Mouse (Mus musculus): ENCODE data around the gene Txndc8. TPM values are rescaled to one million over a fixed set of nuclear protein-coding genes. Genes with fewer than 3 reads are reported as not detected.

Gene Txndc8
- total and polyA plus RNA-seq, 3 experiments = not detected

DNA sequence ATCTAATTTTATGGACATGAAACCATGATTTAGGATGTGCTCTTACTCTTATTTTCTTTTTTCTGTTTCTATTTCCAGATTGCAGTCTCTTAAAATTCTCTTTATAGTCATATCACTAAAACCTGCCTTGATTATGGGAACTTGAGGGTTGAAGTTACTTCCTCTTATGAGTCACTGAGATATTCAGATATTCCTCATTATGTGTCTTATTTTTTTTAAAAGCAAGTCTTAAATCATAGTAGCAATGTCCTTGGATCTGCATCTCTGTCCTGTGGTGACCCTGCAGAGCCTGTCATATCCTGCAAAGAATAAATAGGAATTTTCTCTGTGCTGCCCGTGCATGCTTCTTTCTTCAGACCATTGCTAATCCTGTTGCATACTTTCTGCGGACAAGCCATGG, 31.2 kb upstream of the Txndc8 start:
- no peak for TF ChIP-seq CTCF (IDR thresholded peaks at IDR 0.05; ENCODE audit: low read depth, low read length)
- TF ChIP-seq POLR2AphosphoS5 (IDR thresholded peaks at IDR 0.05; ENCODE audit: insufficient replicate concordance, low read depth, low read length) = no peak
- TF ChIP-seq GATA2 (IDR thresholded peaks at IDR 0.05; ENCODE audit: borderline replicate concordance, low read depth, low read length) = no peak
- TF ChIP-seq TAL1 (conservative IDR thresholded peaks at IDR 0.05; ENCODE audit: low read depth, low read length) = no peak
- no peak for TF ChIP-seq GATA1 (IDR thresholded peaks at IDR 0.05; ENCODE audit: borderline replicate concordance, low read length)
- no peak for DNase-seq (ENCODE audit: low spot score)
- H3K27me3 ChIP-seq (ENCODE audit: insufficient read depth, low read length) = no peaks in the 10 kb centered on the region
- peaks cover 18% of the 10 kb centered on the region for H3K9me3 ChIP-seq (replicated peaks)
- H3K36me3 ChIP-seq (replicated peaks) = no peaks in the 10 kb centered on the region
- H3K4me1 ChIP-seq (ENCODE audit: insufficient read depth, low read depth, low read length) = no peaks in the 10 kb centered on the region
- no peak overlapping the region for H3K4me3 ChIP-seq (ENCODE audit: low read depth, low read length)
- no peak for ATAC-seq (ENCODE audit: extremely low read depth, insufficient number of reproducible peaks, low FRiP score, poor library complexity, severe bottlenecking)

DNA sequence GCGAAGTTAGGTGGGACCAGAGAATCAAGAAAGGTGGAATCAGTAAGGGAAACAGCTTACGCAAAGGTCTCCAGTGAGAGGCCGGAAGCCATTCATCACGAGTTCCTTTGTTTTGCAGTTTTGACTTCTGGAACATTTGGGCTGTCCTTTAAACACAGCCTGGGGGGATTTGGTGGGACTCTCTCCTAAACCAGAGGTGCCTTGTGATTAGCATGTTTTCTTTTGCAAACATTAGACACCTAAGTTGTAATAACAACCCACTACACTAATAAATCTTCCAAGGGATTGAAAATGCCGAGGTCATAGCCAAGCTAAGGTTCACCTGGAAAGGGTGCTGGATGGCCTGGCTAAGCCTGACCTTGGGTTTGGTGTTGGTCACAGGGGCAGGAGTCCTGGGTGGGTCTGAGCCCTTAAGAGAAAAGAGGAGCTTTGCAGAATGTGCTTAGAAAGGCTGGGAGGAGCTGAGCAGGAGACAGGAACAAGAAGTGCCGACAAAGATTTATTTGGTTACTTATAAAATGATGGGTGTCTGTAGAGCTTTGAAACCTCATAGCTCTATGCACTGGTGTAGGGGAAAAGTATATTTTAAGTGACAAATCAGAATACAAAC, 28.3 kb upstream of the Txndc8 start:
- Histone ChIP-seq H3K27me3 (ENCODE audit: insufficient read depth, low read length) (no peaks in the 10 kb centered on the region), H3K4me1 (ENCODE audit: insufficient read depth, low read depth, low read length) (no peaks in the 10 kb centered on the region), H3K4me3 (ENCODE audit: low read depth, low read length) (no peak overlapping the region), H3K36me3 (replicated peaks) (no peaks in the 10 kb centered on the region), H3K9me3 (replicated peaks) (peaks cover 23% of the 10 kb centered on the region)
- DNase-seq (ENCODE audit: low spot score) (no peak), ATAC-seq (ENCODE audit: extremely low read depth, insufficient number of reproducible peaks, low FRiP score, poor library complexity, severe bottlenecking) (no peak)
- TF ChIP-seq GATA1 (IDR thresholded peaks at IDR 0.05; ENCODE audit: borderline replicate concordance, low read length) (no peak), POLR2AphosphoS5 (IDR thresholded peaks at IDR 0.05; ENCODE audit: insufficient replicate concordance, low read depth, low read length) (no peak), CTCF (IDR thresholded peaks at IDR 0.05; ENCODE audit: low read depth, low read length) (no peak), TAL1 (conservative IDR thresholded peaks at IDR 0.05; ENCODE audit: low read depth, low read length) (no peak), GATA2 (IDR thresholded peaks at IDR 0.05; ENCODE audit: borderline replicate concordance, low read depth, low read length) (no peak)

DNA sequence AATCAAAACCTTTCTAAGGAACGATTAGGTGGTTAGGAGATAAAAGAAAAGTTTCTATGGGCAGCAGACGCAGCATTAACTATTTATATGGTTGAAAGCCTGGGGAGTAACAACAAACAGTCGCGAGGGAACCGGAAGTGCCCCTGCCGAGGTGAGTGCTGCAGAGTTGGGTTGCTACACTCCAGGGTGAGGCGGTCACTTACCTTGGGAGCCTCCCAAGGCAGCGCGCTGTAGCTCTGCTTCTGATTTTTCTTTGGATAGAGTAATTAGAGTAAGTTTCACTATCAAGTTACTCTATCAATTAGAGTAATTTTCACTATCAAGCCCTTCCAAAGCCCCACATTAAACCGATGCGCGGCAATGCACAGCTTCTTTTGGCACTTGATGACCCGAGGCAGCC, 25.7 kb upstream of the Txndc8 start:
- Histone ChIP-seq H3K27me3 (ENCODE audit: insufficient read depth, low read length) (no peaks in the 10 kb centered on the region), H3K4me1 (ENCODE audit: insufficient read depth, low read depth, low read length) (no peaks in the 10 kb centered on the region), H3K4me3 (ENCODE audit: low read depth, low read length) (no peak overlapping the region), H3K9me3 (replicated peaks) (peaks cover 24% of the 10 kb centered on the region), H3K36me3 (replicated peaks) (no peaks in the 10 kb centered on the region)
- TF ChIP-seq GATA1 (IDR thresholded peaks at IDR 0.05; ENCODE audit: borderline replicate concordance, low read length) (no peak), POLR2AphosphoS5 (IDR thresholded peaks at IDR 0.05; ENCODE audit: insufficient replicate concordance, low read depth, low read length) (no peak), GATA2 (IDR thresholded peaks at IDR 0.05; ENCODE audit: borderline replicate concordance, low read depth, low read length) (no peak), CTCF (IDR thresholded peaks at IDR 0.05; ENCODE audit: low read depth, low read length) (no peak), TAL1 (conservative IDR thresholded peaks at IDR 0.05; ENCODE audit: low read depth, low read length) (no peak)
- ATAC-seq (ENCODE audit: extremely low read depth, insufficient number of reproducible peaks, low FRiP score, poor library complexity, severe bottlenecking) = no peak
- no peak for DNase-seq (ENCODE audit: low spot score)

DNA sequence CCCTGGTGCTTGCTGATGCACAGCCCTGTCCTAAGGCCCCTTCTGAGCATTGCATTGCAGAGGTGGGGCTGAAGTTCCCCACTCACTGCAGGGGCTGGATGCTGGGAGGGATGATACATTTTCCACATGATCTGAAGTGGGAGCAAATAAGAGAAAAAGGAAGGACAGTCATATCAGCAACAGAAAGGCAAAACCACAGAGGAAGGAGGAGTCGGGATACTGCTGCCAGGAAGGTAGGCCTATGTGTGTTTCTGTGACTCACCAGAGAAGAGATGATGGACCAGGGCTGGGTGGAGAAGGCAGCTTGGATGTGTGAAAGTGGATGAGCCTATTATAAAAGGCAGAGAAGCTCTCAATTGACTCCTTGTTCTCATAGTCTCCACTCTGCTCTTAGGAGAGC, 23.8 kb upstream of the Txndc8 start:
- DNase-seq (ENCODE audit: low spot score) (no peak), ATAC-seq (ENCODE audit: extremely low read depth, insufficient number of reproducible peaks, low FRiP score, poor library complexity, severe bottlenecking) (no peak)
- Histone ChIP-seq H3K36me3 (replicated peaks) (no peaks in the 10 kb centered on the region), H3K4me3 (ENCODE audit: low read depth, low read length) (no peak overlapping the region), H3K4me1 (ENCODE audit: insufficient read depth, low read depth, low read length) (no peaks in the 10 kb centered on the region), H3K27me3 (ENCODE audit: insufficient read depth, low read length) (no peaks in the 10 kb centered on the region), H3K9me3 (replicated peaks) (peaks cover 21% of the 10 kb centered on the region)
- TF ChIP-seq POLR2AphosphoS5 (IDR thresholded peaks at IDR 0.05; ENCODE audit: insufficient replicate concordance, low read depth, low read length) = no peak
- no peak for TF ChIP-seq TAL1 (conservative IDR thresholded peaks at IDR 0.05; ENCODE audit: low read depth, low read length)
- TF ChIP-seq GATA2 (IDR thresholded peaks at IDR 0.05; ENCODE audit: borderline replicate concordance, low read depth, low read length) = no peak
- no peak for TF ChIP-seq CTCF (IDR thresholded peaks at IDR 0.05; ENCODE audit: low read depth, low read length)
- TF ChIP-seq GATA1 (IDR thresholded peaks at IDR 0.05; ENCODE audit: borderline replicate concordance, low read length) = no peak

DNA sequence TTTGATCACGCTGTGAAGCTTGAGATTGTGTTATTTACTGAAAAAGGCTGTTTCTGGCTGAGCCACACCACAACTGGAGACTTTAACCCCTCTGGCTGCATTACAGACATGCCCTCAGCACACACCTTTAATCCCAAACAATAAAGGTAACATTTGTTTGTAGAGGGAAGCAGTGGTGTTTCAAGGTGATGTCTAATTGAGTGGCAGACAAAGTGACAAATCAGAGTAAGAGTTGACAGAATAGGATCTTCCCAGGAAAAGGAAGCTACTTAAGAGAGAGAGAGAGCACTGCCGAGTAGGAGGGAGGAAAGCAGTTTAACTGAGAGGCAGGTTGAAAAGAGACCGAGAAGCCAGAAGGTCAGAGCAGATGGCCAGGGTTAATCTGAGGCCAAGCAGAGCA, 5.4 kb downstream of the Txndc8 start:
- ATAC-seq (ENCODE audit: extremely low read depth, insufficient number of reproducible peaks, low FRiP score, poor library complexity, severe bottlenecking) = no peak
- Histone ChIP-seq H3K36me3 (replicated peaks) (no peaks in the 10 kb centered on the region), H3K27me3 (ENCODE audit: insufficient read depth, low read length) (no peaks in the 10 kb centered on the region), H3K4me3 (ENCODE audit: low read depth, low read length) (no peak overlapping the region), H3K9me3 (replicated peaks) (no peaks in the 10 kb centered on the region), H3K4me1 (ENCODE audit: insufficient read depth, low read depth, low read length) (no peaks in the 10 kb centered on the region)
- TF ChIP-seq CTCF (IDR thresholded peaks at IDR 0.05; ENCODE audit: low read depth, low read length) (no peak), POLR2AphosphoS5 (IDR thresholded peaks at IDR 0.05; ENCODE audit: insufficient replicate concordance, low read depth, low read length) (no peak), TAL1 (conservative IDR thresholded peaks at IDR 0.05; ENCODE audit: low read depth, low read length) (no peak), GATA1 (IDR thresholded peaks at IDR 0.05; ENCODE audit: borderline replicate concordance, low read length) (no peak), GATA2 (IDR thresholded peaks at IDR 0.05; ENCODE audit: borderline replicate concordance, low read depth, low read length) (no peak)
- no peak for DNase-seq (ENCODE audit: low spot score)

DNA sequence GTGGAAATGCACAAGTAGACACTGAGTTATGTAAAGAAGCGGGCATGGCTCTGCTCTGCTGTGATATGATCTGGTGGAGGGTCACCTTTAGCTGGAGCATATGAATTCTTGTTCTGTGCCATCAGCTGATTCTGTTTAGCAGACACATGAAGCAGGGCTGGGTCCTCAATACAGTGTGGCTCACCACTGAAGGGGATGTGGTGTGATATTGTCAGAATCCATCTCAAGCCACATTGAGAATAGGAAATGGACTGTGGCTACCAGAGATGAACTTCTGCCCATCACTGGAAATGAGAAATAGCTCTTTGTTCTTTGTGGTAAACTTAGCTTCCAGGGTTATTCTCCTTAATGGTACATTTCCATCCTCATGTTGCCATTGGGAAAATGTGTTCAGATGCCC, 17.5 kb downstream of the Txndc8 start:
- no peaks in the 10 kb centered on the region for H3K4me1 ChIP-seq (ENCODE audit: insufficient read depth, low read depth, low read length)
- TF ChIP-seq GATA1 (IDR thresholded peaks at IDR 0.05; ENCODE audit: borderline replicate concordance, low read length) (no peak), TAL1 (conservative IDR thresholded peaks at IDR 0.05; ENCODE audit: low read depth, low read length) (no peak), POLR2AphosphoS5 (IDR thresholded peaks at IDR 0.05; ENCODE audit: insufficient replicate concordance, low read depth, low read length) (no peak), GATA2 (IDR thresholded peaks at IDR 0.05; ENCODE audit: borderline replicate concordance, low read depth, low read length) (no peak), CTCF (IDR thresholded peaks at IDR 0.05; ENCODE audit: low read depth, low read length) (no peak)
- no peaks in the 10 kb centered on the region for H3K36me3 ChIP-seq (replicated peaks)
- H3K27me3 ChIP-seq (ENCODE audit: insufficient read depth, low read length) = no peaks in the 10 kb centered on the region
- no peaks in the 10 kb centered on the region; the same call in 1 of the 2 replicates for H3K9me3 ChIP-seq (replicated peaks)
- no peak overlapping the region for H3K4me3 ChIP-seq (ENCODE audit: low read depth, low read length)
- DNase-seq (ENCODE audit: low spot score) (no peak), ATAC-seq (ENCODE audit: extremely low read depth, insufficient number of reproducible peaks, low FRiP score, poor library complexity, severe bottlenecking) (no peak)

Data from G1E (cell line).